In the genomic region with DNA sequence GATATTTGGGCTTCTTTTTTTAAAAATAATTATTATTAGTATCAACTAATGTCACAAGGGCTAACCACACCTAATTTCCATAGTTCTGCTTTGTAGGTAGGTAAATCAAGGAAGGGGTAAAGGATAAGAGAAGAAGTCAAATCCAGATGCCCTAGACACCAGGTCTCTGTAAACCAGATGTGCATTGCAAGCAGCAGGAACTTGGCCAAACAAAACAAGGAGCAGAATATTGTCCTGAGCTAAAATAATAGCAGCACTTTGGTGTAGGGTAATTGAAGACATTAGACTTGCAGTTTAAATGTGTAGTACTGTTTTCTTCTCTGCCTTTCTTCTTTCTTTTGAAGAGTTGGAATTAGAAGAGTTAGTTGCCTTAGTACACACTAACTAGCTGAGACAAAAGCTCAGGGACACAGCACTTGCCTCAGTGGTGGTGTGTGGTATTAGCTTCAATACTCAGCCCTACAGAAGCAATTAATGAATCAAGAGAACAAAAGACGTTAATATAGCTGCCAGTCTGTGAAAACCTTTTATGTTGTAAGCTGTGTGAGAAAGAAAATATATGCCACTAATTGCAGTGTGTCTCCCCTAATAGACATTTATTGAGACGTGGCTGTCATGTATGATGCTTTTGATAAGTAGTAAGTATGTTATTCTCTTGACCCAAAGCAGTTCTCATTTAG, we compare ENCODE assay signal across 20 mouse cellular contexts. TPM values are rescaled to one million over a fixed set of nuclear protein-coding genes. Genes with fewer than 3 reads are reported as not detected.
DNase-seq lines count a peak whose midpoint lies in the region; ATAC-seq lines count a peak whose summit lies in the region.
"Had no signal": no experiment of that assay in that cellular context is flagged by ENCODE, and none has a peak within 500 bp of the region (broad histone marks: within the 10 kb centered on the region; RNA-seq: fewer than 3 reads in every experiment).

No protein-coding gene starts in this region.

- H3K4me1 ChIP-seq in midbrain, embryonic 11.5 days (ENCODE audit: control insufficient read depth, insufficient read depth, low read length) = no peaks in the 10 kb centered on the region
- H3K4me1 ChIP-seq in midbrain, embryonic 14.5 days (ENCODE audit: control insufficient read depth, insufficient read depth, low read length) = no peaks in the 10 kb centered on the region
- H3K4me1 ChIP-seq in forebrain, embryonic 14.5 days (ENCODE audit: control insufficient read depth, insufficient read depth, low read length) = peaks cover 3% of the 10 kb centered on the region; the same call in 1 of the 2 replicates
- H3K4me1 ChIP-seq: embryonic facial prominence, embryonic 13.5 days; heart, embryonic 10.5 days; hindbrain, embryonic 10.5 days had no signal

- WGBS in midbrain, embryonic 11.5 days = 74% methylated on average over 2 of the region's 2 CpGs
- 90% methylated on average over 2 of the region's 2 CpGs for WGBS in midbrain, embryonic 14.5 days
- WGBS in forebrain, embryonic 14.5 days = 15% methylated on average over 2 of the region's 2 CpGs

- no peak overlapping the region for H3K4me2 ChIP-seq in midbrain, embryonic 11.5 days
- no peak overlapping the region for H3K4me2 ChIP-seq in midbrain, embryonic 14.5 days (ENCODE audit: low read length)
- H3K4me2 ChIP-seq in forebrain, embryonic 14.5 days (ENCODE audit: low read length) = no peak overlapping the region
- H3K4me2 ChIP-seq: embryonic facial prominence, embryonic 13.5 days; hindbrain, embryonic 14.5 days had no signal

- intact Hi-C loops in left cerebral cortex, postnatal 25 days (cut with DNase I) = no loop called here

- no peak for ATAC-seq in midbrain, embryonic 11.5 days (ENCODE audit: low FRiP score)
- ATAC-seq in midbrain, embryonic 14.5 days (ENCODE audit: low FRiP score, low TSS enrichment) = no peak
- ATAC-seq in forebrain, embryonic 14.5 days = peak; percentile 52; the same call in 1 of the 2 replicates
- ATAC-seq: intestine, embryonic 16.5 days had no signal

- H3K36me3 ChIP-seq in midbrain, embryonic 11.5 days (ENCODE audit: control insufficient read depth, insufficient read depth, low read length) = peaks cover 2% of the 10 kb centered on the region; the same call in 1 of the 2 replicates
- H3K36me3 ChIP-seq in midbrain, embryonic 14.5 days (ENCODE audit: control insufficient read depth, insufficient read depth, low read length) = peaks cover 56% of the 10 kb centered on the region
- peaks cover 42% of the 10 kb centered on the region for H3K36me3 ChIP-seq in forebrain, embryonic 14.5 days (ENCODE audit: control insufficient read depth, insufficient read depth, low read length)

- DNase-seq in midbrain, embryonic 11.5 days (ENCODE audit: low spot score, missing footprints) = peak; percentile 28
- no peak for DNase-seq in midbrain, embryonic 14.5 days
- peak; percentile 50 for DNase-seq in adipocyte (ENCODE audit: low spot score)
- DNase-seq in forebrain, embryonic 14.5 days (ENCODE audit: low spot score) = peak; percentile 43
- no peak for DNase-seq in urinary bladder, postnatal 36 days (ENCODE audit: low spot score in 2 of 2)
- DNase-seq in left cerebral cortex, postnatal 25 days (ENCODE audit: low spot score in 2 of 2) = no peak
- no peak for DNase-seq in neural tube, embryonic 10.5 days (ENCODE audit: extremely low spot score, low spot score)
- DNase-seq: adrenal gland, postnatal 10 days; cerebellum, adult 11-12 months; cerebellum, adult 9-10 months; cerebellum, postnatal 25 days; gastrocnemius, postnatal 10 days; heart, adult 18-20 months; heart, postnatal 14 days had no signal

- H3K27me3 ChIP-seq in midbrain, embryonic 11.5 days (ENCODE audit: control insufficient read depth, insufficient read depth, low read length) = no peaks in the 10 kb centered on the region
- no peaks in the 10 kb centered on the region for H3K27me3 ChIP-seq in midbrain, embryonic 14.5 days (ENCODE audit: control insufficient read depth, insufficient read depth, low read length)
- H3K27me3 ChIP-seq in forebrain, embryonic 14.5 days (replicated peaks; ENCODE audit: control insufficient read depth, insufficient read depth, low read length) = no peaks in the 10 kb centered on the region
- H3K27me3 ChIP-seq: CH12.LX; embryonic facial prominence, embryonic 13.5 days had no signal

- no peak overlapping the region for H3K27ac ChIP-seq in midbrain, embryonic 11.5 days (ENCODE audit: low read depth, low read length)
- H3K27ac ChIP-seq in midbrain, embryonic 14.5 days (replicated peaks; ENCODE audit: low read depth, low read length) = no peak overlapping the region
- H3K27ac ChIP-seq in forebrain, embryonic 14.5 days (ENCODE audit: low read depth, low read length) = no peak overlapping the region
- H3K27ac ChIP-seq: embryonic facial prominence, embryonic 13.5 days; heart, embryonic 10.5 days; hindbrain, embryonic 10.5 days; hindbrain, embryonic 14.5 days had no signal

- no peaks in the 10 kb centered on the region for H3K9me3 ChIP-seq in midbrain, embryonic 11.5 days (ENCODE audit: control insufficient read depth, low read length)
- no peaks in the 10 kb centered on the region for H3K9me3 ChIP-seq in midbrain, embryonic 14.5 days (ENCODE audit: control insufficient read depth, low read length)
- H3K9me3 ChIP-seq in forebrain, embryonic 14.5 days (replicated peaks; ENCODE audit: control insufficient read depth, low read length) = no peaks in the 10 kb centered on the region
- H3K9me3 ChIP-seq: embryonic facial prominence, embryonic 13.5 days; heart, embryonic 10.5 days; hindbrain, embryonic 10.5 days had no signal

- no peak overlapping the region for H3K9ac ChIP-seq in midbrain, embryonic 11.5 days (ENCODE audit: low read length)
- H3K9ac ChIP-seq in midbrain, embryonic 14.5 days (replicated peaks; ENCODE audit: low read length) = no peak overlapping the region
- H3K9ac ChIP-seq in forebrain, embryonic 14.5 days (ENCODE audit: low read length) = no peak overlapping the region
- H3K9ac ChIP-seq: embryonic facial prominence, embryonic 13.5 days; hindbrain, embryonic 14.5 days had no signal

- H3K4me3 ChIP-seq in midbrain, embryonic 11.5 days (ENCODE audit: low read depth, low read length) = no peak overlapping the region
- H3K4me3 ChIP-seq in midbrain, embryonic 14.5 days (replicated peaks; ENCODE audit: low read depth, low read length) = no peak overlapping the region
- H3K4me3 ChIP-seq in forebrain, embryonic 14.5 days (ENCODE audit: low read depth, low read length) = no peak overlapping the region
- H3K4me3 ChIP-seq: embryonic facial prominence, embryonic 13.5 days; heart, embryonic 10.5 days; hindbrain, embryonic 10.5 days had no signal

RNA-seq across cellular contexts. Expression of gene Sgo1, which starts 24.3 kb away (rescaled TPM):
- 52.3 and 56.2 TPM in 2 replicates for polyA plus RNA-seq in midbrain, embryonic 11.5 days (2014; fragmentation: Nextera tagmentation; extraction: Ambion mirVana)
- 7.3 and 9.2 TPM in 2 replicates for polyA plus RNA-seq in midbrain, embryonic 14.5 days (2014; fragmentation: Nextera tagmentation; extraction: Ambion mirVana)
- polyA plus RNA-seq in forebrain, embryonic 14.5 days (2014; fragmentation: Nextera tagmentation; extraction: Ambion mirVana) = 20.3 and 22.9 TPM in 2 replicates
- under 1 TPM; 0.14 to 0.44 TPM for total RNA-seq in left cerebral cortex, postnatal 25 days (2021)

Comparison
In these comparisons a context has a peak if more than half of its experiments do, and no peak if none do; other contexts are left out.
1. DNase-seq: peak in midbrain, embryonic 11.5 days (single experiment), adipocyte (single experiment) and forebrain, embryonic 14.5 days (single experiment); none in midbrain, embryonic 14.5 days (single experiment), urinary bladder, postnatal 36 days (0 of 2), left cerebral cortex, postnatal 25 days (0 of 2) and neural tube, embryonic 10.5 days (single experiment).